Mouse (Mus musculus) left cerebral cortex, adult 2 months (tissue): ENCODE data around the gene Abcg3. TPM values are rescaled to one million over a fixed set of nuclear protein-coding genes. Genes with fewer than 3 reads are reported as not detected.
"Not testable (repeated sequence)": the region's sequence is repeated elsewhere in the genome, so short reads cannot be mapped to it uniquely, and the experiment has no call there.

Source experiments
- DNase-seq, 2 experiments: peaks; one replicate each; pipeline ENCODE4 v3.0.0; 2021 to 2022; ENCODE audit warnings: low spot score in 2 of 2, mixed read lengths in 1 of 2; ENCODE audit errors: extremely low spot score in 1 of 2
- H3K27ac ChIP-seq: fragments of 200-600 bp; 2 replicates; pipeline ENCODE4 v1.8.1; 2022
- H3K4me3 ChIP-seq: fragments of 200-600 bp; 2 replicates; pipeline ENCODE4 v1.8.1; 2022
- CTCF ChIP-seq: fragments of 200-600 bp; IDR thresholded peaks from 2 replicates; pipeline ENCODE4 v1.8.1; 2022; ENCODE audit warnings: antibody characterized with exemption, mild to moderate bottlenecking, moderate library complexity
- intact Hi-C: fragments of 180-260 bp; cut with DNase I; formaldehyde crosslinking; loops from one replicate; pipeline ENCODE4 v1.15.1; 2025
- long read RNA-seq, 2 experiments: library from polyadenylated mRNA; stranded (forward); transcript quantifications; one replicate each; pipeline ENCODE4 v2.0.0; 2021; ENCODE audit warnings: borderline mapping rate in 2 of 2
- total RNA-seq, 2 experiments: library from RNA; stranded (reverse); gene quantifications; 2 replicates each; pipeline ENCODE4 v1.2.3; 2021

The Abcg3 gene
- under 1 TPM in 1 of 2 experiments, not detected in 1; 0.21 TPM for total RNA-seq
- long read RNA-seq, experiment 1, result 0 reads
- long read RNA-seq, experiment 2, result 0 reads

DNA sequence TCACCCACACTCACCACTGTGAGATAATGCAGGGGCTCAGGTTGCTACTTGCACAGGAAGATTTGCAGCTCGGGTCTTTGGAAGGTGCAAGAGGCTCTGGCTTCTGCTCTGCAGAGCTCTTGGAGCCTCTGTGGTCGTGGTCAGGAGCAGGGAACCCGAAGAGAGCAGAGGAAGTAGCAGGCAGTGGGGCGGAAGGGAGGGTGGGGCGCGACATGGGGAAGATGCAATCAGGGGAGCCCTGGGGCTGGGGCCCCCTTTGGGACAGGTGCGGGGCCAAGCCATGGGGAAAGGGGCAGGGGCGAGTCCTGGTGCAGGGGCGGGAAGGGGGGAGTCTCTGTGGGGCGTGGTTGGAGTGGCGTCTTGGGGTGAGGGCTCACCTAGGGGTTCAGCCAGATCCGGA, at the start of gene Abcg3:
TSS of gene Abcg3 (minus strand) at position 184 of the 400 bp plus-strand sequence.
- H3K4me3 ChIP-seq, result no peak within 1 kb of the TSS
- DNase-seq, result no peak
- no peak for TF ChIP-seq CTCF
- no peak within 1 kb of the TSS for H3K27ac ChIP-seq
- intact Hi-C loops, result no loop called here

DNA sequence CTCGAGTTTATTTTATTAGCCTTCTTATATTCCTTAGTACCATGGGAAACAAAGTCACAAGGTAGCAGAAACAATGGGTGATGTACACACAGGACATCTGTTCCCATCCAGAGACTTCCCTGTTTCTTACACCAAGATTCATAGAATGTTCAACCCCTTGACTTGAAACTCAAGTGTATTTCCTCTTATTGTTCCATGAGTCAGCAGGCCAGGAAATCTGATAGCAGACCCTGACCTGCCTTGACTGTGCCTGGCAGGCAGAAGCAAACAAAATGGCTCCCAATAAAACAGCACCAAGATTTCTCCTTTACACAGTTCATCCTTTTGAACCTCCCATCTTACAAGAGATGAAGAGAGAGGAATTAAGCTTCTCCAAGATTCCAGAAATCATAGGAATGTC, 30.0 kb upstream of the Abcg3 start:
- TF ChIP-seq CTCF, result no peak
- no peak overlapping the region for H3K27ac ChIP-seq
- intact Hi-C loops, result no loop called here
- H3K4me3 ChIP-seq, result no peak overlapping the region
- DNase-seq, result no peak

DNA sequence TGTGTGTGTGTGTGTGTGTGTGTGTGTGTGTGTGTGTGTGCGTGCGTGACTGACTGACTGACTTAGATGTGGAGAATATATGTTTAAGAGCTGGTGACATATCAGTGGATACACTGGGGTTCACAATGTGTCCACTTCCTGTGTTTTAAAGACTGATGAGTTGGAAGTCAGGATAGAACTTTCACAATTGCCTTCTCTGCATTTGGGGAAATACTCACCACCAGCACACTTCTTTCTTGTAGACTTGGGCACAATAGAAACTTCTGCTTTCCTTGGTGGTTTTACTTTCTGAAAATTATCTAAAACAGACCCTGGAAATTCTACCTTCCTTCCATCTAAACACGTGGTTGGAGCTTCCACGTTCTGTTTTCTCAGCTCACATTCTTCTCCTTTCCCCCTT, 29.1 kb upstream of the Abcg3 start:
- Histone ChIP-seq H3K27ac (no peak overlapping the region), H3K4me3 (no peak overlapping the region)
- intact Hi-C loops, result no loop called here
- DNase-seq, result no peak
- TF ChIP-seq CTCF, result no peak

DNA sequence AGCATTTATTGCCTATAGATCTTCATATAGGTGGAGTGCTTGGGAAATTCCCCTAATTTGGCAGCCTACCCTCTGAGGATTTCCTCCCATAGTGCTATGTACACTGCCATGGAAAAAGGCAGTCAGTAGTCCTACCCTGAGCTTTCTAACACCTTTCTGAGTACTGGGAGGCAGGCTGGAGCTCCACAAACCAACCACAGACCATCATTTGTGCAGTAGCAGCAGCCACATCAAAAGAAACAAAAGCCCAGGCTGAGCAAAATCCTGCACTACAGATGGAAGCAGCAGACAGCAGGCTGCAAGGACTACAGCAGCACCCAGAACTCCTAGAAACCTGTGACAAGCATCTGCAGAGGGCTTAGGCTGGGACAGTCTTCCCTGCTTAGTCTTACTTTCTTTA, 27.9 kb upstream of the Abcg3 start:
- no peak for DNase-seq
- intact Hi-C loops, result no loop called here
- H3K27ac ChIP-seq, result no peak overlapping the region
- TF ChIP-seq CTCF, result no peak
- no peak overlapping the region for H3K4me3 ChIP-seq

DNA sequence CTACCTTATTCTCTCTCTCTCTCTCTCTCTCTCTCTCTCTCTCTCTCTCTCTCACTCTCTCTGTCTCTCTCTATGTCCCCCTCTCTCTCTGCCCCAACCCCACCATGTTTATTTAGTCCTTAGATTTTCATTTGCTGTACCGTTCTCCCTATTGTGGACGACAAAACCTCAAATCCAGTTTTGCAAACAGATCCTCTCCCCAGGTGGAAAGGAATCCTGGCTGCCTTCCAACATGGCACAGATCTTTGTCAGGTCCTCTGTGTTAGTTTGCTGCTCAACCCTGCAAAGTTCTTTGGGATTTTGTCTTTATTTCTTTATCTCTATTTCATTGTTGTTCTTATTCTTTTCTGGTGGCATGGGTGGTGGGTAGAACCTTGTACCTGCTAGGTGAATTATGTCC, 6.9 kb upstream of the Abcg3 start:
- TF ChIP-seq CTCF, result no peak
- intact Hi-C loops, result no loop called here
- H3K4me3 ChIP-seq, result no peak overlapping the region
- no peak for DNase-seq
- H3K27ac ChIP-seq, result no peak overlapping the region

DNA sequence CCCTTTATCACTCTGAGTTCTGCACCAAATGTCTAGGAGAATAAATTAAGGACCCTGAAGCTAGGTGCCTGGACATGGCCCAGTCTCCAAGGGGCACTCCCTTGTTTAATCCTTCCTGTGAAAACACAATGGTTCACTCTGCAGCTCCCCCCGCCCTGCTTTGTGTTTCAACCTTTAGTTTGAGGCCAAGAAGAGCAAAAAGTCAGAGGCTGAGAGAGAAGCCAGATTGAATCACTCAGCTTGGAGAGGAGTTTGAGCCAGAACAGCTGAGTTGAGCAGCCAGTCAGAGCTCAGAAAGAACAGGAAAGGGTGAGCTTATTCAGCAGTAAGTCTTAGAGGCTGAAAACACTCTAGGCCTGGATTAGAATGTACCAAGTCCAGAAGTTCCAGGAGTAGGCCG, 5.5 kb upstream of the Abcg3 start:
- intact Hi-C loops, result no loop called here
- no peak for TF ChIP-seq CTCF
- DNase-seq, result no peak
- H3K27ac ChIP-seq, result no peak overlapping the region
- no peak overlapping the region for H3K4me3 ChIP-seq

GRCm38 (mm10) chr5:104986706-104987105, 4.2 kb upstream of the Abcg3 start:
- intact Hi-C loops, result loop anchor here (1.0 kb wide), 1 partner anchor 336 kb away; no protein-coding TSS in a partner anchor
- no peak for DNase-seq
- peak; percentile 71 for TF ChIP-seq CTCF
- Histone ChIP-seq H3K27ac (no peak overlapping the region), H3K4me3 (no peak overlapping the region)

- H3K27ac ChIP-seq, result no peak overlapping the region
- no peak for DNase-seq
- no peak overlapping the region for H3K4me3 ChIP-seq
- intact Hi-C loops, result no loop called here
- no peak for TF ChIP-seq CTCF
These were observed 3.4 kb downstream of the Abcg3 start for GRCm38 (mm10) chr5:104979040-104979513.

DNA sequence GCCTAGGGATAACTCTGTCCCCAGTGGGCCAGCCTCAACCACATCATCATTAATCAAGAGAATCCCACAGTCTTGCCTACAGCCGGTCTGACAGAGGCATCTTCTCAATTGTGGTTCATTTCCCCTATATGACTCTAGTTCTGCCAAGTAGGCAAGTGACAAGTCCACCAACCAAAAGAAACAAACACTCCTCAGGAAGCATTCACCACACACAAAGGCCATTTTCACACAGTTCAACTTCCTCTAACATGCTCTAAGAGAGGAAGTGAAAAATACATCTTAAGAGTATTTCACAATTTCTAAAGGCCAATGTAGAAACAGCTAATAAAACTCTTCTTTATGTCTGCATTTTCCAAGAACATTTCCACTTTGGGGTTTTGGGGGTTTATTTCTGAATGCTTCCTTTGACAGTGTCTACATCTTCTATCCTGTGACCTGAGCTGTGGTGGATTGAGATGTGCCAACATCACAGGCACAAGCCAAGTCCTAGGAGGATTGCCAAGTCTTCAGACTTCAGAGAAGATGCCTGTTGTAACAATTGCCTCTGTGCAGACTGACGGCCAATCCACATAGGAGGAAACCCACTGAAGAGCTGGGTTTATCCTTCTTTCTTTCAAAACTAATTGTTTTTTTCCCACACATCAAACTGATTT, 24.3 kb downstream of the Abcg3 start:
- H3K4me3 ChIP-seq, result no peak overlapping the region
- no peak for TF ChIP-seq CTCF
- H3K27ac ChIP-seq, result no peak overlapping the region
- DNase-seq, result no peak
- intact Hi-C loops, result no loop called here

- no peak for DNase-seq
- Histone ChIP-seq H3K4me3 (no peak overlapping the region), H3K27ac (no peak overlapping the region)
- no peak for TF ChIP-seq CTCF
- intact Hi-C loops, result no loop called here
These were observed 27.3 kb downstream of the Abcg3 start for GRCm38 (mm10) chr5:104955208-104955607.

- no peak for DNase-seq
- Histone ChIP-seq H3K4me3 (no peak overlapping the region), H3K27ac (no peak overlapping the region)
- TF ChIP-seq CTCF, result no peak
- intact Hi-C loops, result no loop called here
These were observed 35.6 kb downstream of the Abcg3 start for GRCm38 (mm10) chr5:104946951-104947350.

DNA sequence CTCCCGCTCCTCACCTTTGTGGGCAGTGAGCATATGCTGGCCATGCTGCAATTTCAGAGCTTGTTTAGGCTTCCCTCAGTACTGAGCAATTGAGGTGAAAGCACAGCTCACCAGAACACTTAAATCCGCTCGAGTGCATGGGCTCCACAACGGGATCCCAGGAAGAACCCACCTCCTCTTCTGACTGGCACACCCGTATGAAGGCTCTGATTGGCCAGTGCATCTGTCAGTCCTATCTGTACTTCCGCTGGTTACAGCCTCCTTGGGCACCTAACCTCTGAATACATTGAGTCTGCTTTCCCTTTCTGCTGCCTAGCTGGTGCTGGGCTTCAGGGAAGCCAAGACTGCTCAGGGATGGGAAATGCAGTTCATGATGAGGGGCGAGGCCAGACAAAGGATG, 48.4 kb downstream of the Abcg3 start:
- no peak for TF ChIP-seq CTCF
- DNase-seq, result no peak
- Histone ChIP-seq H3K4me3 (no peak overlapping the region), H3K27ac (no peak overlapping the region)
- intact Hi-C loops, result no loop called here

DNA sequence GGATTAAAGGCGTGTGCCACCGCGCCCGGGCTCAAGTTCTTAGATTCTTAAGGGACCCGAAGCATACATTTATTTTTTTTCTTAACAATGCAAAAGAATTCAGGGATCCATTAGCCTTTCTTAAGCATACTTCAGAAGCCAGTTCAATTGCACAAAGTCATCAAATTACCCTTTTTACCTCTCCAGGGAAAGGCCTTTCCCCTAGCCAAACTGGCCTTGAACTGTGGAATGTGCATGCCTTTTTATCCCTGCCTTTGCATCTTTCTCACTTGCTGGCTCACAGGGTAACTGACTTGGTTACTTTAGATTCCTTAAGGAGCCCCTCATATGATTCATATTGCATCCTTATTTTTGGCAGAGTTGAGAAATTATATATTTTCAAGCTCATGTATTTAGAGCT, 76.0 kb downstream of the Abcg3 start:
- intact Hi-C loops, H3K27ac ChIP-seq, DNase-seq, H3K4me3 ChIP-seq: not testable (repeated sequence)

Other genes with a start within 250 kb of the Abcg3 start
- gene Zfp951, start 122.6 kb downstream of the Abcg3 start, total RNA-seq, result 1 to 10 TPM; 4.5 to 5.9 TPM
- gene Gbp9, start 156.8 kb upstream of the Abcg3 start, total RNA-seq, result 1 to 10 TPM; 3.0 to 3.4 TPM
- not detected for gene Gbp8, start 156.8 kb upstream of the Abcg3 start, total RNA-seq
- gene Gbp4, start 156.9 kb upstream of the Abcg3 start, total RNA-seq, result 1 to 10 TPM; 1.1 to 2.3 TPM